Mouse (Mus musculus): ENCODE measurements around the gene Tagln.

Gene Tagln

GRCm38 (mm10) chr9:45946182-45946871 lies 10.5 kb upstream of the Tagln start:
- no peak for DNase-seq (ENCODE audit: low spot score)

DNA sequence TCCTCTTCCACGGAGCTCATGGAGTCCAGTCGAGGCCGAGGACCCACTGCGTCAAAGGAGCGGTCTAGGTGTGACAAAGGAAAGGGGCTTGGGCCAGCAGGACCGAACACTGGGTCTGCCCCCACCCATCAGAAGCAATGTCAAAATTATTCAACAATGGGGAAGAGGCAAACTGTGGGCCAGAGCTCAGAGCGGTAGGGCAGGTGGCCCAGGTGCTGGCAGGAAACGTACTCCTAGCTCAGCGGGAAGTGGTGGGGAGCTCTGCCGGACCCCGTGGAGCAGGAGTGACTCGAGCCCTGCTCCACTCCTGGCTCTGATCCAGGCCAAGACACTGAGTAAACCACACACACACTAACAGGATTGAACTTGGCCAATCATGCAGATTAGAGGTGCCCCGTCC lies 9.9 kb upstream of the Tagln start:
- DNase-seq (ENCODE audit: low spot score): no peak

DNA sequence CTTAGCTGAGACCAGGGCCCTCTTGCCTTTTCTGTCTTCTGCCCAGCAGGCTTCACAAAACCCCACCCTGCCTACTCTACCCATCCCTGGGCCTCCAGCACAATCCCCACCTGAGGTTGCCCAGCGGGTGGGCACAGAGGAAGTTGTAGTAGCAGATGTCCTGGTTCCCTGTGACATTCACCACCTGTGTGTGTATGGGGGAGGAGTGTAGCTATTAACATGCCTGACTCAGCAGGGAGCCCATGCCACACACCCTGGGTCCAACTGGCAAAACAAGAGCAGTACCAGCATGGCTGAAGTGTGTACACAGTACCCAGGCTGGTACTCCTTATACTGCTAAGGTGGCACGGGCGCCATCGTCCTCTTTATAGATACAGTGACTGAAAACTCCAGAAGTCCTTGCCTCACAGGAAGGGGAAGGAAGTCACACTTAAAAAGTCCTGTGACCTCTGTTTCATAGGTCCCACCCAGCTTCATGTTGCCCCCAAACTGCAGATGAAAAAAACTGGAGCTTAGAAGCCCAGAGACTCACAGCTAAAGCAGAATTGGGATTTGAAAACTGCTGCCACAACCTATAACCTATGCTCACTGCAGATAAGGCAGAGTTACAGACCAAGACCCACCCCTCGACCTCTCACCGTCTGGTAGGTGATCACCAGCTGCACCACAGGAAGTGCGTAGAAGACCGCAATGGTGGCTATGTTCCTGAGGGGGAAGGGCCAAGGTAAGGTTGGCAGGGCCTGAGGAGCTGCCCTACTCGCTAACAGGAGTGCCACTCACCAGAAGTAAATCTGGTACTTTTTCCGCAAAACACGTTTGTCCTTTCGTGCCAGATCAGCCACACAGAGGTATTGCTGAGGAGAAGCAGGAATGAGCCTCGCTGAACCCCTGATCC lies 8.9 kb upstream of the Tagln start:
- no peak for DNase-seq (ENCODE audit: low spot score)

- DNase-seq (ENCODE audit: low spot score): no peak
Observed at GRCm38 (mm10) chr9:45943628-45944505, 8.0 kb upstream of the Tagln start.

DNA sequence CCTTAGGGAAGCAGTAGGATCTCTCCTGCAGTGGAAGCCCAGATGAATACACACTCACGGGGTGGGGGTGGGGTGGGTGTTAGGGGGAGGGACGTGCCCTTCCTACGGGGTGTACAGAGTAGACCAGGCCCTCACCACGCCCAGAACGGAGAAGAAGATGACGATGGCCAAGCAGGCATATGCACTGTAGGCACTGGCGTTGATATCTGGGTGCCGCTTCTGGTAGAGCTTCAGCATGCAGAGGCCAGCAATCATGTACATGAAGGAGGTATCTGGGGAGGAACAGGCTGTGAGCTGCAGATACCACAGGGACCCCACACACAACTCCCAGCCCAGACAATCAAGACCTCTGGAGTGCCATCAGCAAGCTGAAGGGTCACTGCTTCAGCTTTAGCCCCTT lies 7.1 kb upstream of the Tagln start:
- no peak for DNase-seq (ENCODE audit: low spot score)

GRCm38 (mm10) chr9:45942464-45942863 lies 6.6 kb upstream of the Tagln start:
- no peak for DNase-seq (ENCODE audit: low spot score)

DNA sequence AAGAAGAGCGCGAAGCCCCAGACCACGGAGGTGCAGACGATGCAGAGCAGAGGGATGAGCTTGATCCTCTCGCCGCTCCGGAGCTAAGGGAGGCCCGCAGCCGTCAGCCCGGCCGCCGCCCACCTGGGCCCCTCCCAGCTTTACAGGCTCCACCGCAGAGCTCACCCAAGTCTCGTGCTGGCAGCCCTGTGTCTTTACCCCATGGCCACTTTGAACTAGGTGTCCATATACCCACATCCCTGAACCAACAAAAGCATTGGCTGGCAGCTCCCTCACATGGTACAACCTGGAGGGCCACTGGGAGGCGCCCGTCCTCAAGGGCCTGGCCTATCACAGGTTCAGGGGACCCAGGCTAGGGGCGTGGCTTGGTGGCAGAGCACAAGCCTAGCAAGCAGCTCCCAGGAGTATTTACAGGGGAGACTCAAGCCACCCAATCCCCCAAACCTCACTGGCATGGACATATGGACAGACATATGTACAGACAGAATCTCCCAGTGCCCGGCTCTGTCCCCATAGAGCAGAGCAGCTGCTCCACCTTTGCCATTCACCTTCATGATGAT lies 5.6 kb upstream of the Tagln start:
- DNase-seq (ENCODE audit: low spot score): no peak

DNA sequence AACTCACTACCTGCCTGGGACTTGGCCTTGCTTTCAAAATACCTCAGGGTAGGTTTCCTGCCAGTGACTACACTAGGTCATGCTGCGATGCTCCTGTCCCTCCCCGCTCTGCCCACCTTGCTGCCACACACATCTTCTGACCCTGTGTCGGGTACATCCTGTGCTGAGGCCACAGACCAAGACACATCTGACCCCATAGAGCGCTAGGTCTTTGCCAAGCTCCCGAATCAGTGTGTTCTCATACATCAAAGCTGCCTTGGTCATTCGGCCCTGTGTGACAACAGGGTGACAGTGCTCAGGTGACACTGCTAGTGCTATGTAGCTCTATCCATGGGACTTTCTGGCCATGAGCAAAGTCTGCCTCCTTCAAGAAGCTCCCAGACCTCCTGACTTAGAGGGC lies 3.9 kb upstream of the Tagln start:
- DNase-seq (ENCODE audit: low spot score): no peak

DNA sequence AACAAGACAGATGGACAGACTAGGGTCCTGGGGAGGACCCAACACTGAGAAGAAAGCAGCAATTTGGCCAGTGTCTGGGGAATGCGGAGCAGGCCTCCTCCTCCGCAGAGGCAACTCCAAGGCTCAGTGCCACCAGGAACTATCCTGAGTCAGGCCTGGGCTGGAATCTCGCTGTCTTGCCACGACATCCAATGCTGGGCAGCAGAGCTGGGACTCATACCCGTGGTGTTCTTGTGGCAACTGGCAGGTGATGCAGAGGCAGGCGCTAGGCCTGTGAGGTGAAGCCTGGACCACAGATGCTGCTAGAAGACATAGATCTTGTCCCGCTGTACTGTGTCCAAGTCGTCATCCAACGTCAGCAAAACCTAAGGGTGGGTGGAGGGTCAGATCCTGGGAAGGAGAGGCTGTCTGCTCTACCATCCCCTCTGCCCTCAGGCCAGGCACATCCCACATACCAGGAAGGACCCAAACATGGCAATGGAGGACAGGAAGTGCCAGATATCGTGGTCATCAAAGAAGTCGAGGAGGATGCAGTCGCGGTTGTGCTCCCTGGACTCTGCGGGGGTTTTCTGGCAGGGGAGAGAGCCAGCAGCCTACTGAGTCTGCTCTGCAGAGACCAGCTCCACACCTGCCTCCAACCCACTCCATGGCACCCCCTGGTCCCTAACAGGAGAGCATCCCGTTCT lies 3.2 kb upstream of the Tagln start:
- DNase-seq (ENCODE audit: low spot score): no peak

- DNase-seq (ENCODE audit: low spot score): no peak
Observed at GRCm38 (mm10) chr9:45938088-45938487, 2.2 kb upstream of the Tagln start.

GRCm38 (mm10) chr9:45936883-45937282 lies 1.0 kb upstream of the Tagln start:
- DNase-seq (ENCODE audit: low spot score): no peak

DNA sequence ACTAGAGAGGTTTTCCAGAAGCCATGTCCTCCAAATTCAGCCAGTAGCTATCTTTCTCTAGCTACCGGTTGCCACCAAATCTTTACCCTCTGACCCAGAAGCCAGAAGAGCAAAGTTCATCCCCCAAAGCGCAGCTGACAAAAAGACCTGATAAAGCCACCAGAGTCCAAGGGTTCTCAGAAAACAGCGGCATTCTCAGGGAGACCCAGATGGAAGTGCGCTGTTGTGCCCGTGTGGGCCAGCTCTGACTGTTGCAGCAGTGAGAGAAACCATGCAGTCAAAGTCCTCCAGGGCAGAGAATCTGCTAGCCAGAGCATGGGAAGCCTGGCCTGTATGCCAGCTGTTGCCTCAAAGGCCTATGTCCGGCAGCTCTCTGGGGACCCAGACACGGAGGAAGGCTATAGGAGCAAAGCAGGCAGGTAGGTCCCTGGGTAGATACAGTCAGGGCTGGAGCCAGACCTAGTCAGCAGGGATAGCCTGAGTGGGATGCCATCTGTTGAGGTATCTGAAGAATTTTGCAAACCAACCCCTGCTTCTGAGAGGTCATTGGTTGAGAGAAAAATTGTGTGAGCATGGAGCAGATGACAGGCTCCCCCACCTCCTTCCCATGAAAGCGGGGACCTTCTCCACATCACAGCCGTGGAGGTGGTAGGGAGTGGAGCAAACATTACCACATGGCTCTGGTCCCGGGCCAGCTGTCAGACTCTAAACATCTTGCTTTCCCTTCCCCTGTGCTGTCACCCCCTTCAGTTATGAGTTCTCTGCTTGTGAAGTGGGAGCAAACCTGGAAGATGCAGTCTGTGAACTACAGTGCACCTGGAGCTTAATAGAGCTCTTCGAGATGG lies 3.1 kb downstream of the Tagln start:
- DNase-seq (ENCODE audit: low spot score): no peak

GRCm38 (mm10) chr9:45931958-45932357 lies 3.9 kb downstream of the Tagln start:
- DNase-seq (ENCODE audit: low spot score): no peak

- DNase-seq (ENCODE audit: low spot score): no peak
Observed at GRCm38 (mm10) chr9:45929285-45929684, 6.6 kb downstream of the Tagln start.

- no peak for DNase-seq (ENCODE audit: low spot score)
Observed at GRCm38 (mm10) chr9:45919895-45920294, 16.0 kb downstream of the Tagln start.

GRCm38 (mm10) chr9:45917041-45917934 lies 18.6 kb downstream of the Tagln start:
- no peak for DNase-seq (ENCODE audit: low spot score)

DNA sequence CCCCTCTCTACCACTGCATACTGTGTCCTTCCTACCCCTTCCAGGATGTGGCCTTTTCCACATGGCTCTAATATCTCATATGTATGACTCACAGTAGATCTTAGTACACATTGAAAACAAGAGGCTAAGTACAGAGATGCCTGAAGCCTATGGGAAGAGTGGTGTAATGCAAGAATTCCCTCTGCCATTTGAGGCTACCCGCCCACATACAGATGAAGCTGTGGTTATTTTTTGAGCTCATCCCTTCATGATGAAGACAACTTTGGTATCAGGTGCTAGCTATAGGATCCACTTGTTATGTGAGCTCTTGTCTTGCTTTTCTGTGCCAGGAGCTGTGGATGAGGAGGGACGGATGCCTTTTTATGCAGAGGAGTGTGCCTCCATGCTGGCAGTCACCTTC lies 20.2 kb downstream of the Tagln start:
- DNase-seq (ENCODE audit: low spot score): no peak

GRCm38 (mm10) chr9:45911673-45912072 lies 24.2 kb downstream of the Tagln start:
- no peak for DNase-seq (ENCODE audit: low spot score)

- no peak for DNase-seq (ENCODE audit: low spot score)
Observed at GRCm38 (mm10) chr9:45910995-45911394, 24.9 kb downstream of the Tagln start.

DNA sequence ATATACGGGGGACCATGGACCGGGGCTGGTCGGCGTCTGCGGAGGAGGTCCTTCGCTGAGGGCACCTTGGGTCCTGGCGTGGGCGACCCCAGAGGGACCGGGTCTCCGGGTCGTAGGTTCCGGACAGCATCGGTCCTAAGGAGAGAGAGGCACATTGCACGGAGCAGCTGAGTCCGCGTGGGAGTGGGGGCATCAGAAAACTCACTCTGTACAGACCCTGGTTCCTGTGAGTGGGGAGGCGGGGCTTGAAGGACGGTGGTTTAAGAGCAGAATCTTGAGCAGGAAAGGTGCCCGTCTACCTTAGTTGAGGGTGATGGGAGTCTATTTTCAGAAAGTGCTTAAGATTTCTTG lies 28.8 kb downstream of the Tagln start:
- peak; percentile 30 for DNase-seq (ENCODE audit: low spot score)

Measured in left cerebral cortex, adult 11 months (tissue).